Mouse (Mus musculus): ENCODE data around the gene Fam180a. TPM values are rescaled to one million over a fixed set of nuclear protein-coding genes. Genes with fewer than 3 reads are reported as not detected.

The Fam180a gene
- polyA plus RNA-seq, 1 experiment, result not detected

GRCm38 (mm10) chr6:35324306-35324705 lies 1.6 kb downstream of the Fam180a start:
- TF ChIP-seq GATA1 (IDR thresholded peaks at IDR 0.05; ENCODE audit: low read length), result no peak

- no peak for TF ChIP-seq GATA1 (IDR thresholded peaks at IDR 0.05; ENCODE audit: low read length)
Observed at GRCm38 (mm10) chr6:35323046-35323445, 2.9 kb downstream of the Fam180a start.

- TF ChIP-seq GATA1 (IDR thresholded peaks at IDR 0.05; ENCODE audit: low read length), result no peak
Observed at GRCm38 (mm10) chr6:35321105-35321504, 4.8 kb downstream of the Fam180a start.

GRCm38 (mm10) chr6:35319850-35320249 lies 6.1 kb downstream of the Fam180a start:
- no peak for TF ChIP-seq GATA1 (IDR thresholded peaks at IDR 0.05; ENCODE audit: low read length)

GRCm38 (mm10) chr6:35313520-35313919 lies 12.4 kb downstream of the Fam180a start:
- no peak for TF ChIP-seq GATA1 (IDR thresholded peaks at IDR 0.05; ENCODE audit: low read length)

- no peak for TF ChIP-seq GATA1 (IDR thresholded peaks at IDR 0.05; ENCODE audit: low read length)
Observed at GRCm38 (mm10) chr6:35309406-35309805, 16.5 kb downstream of the Fam180a start.

GRCm38 (mm10) chr6:35308037-35308436 lies 17.9 kb downstream of the Fam180a start, which contains the start of gene Slc13a4:
Gene Slc13a4, minus strand, starts transcription at chr6:35308131.
- TF ChIP-seq GATA1 (IDR thresholded peaks at IDR 0.05; ENCODE audit: low read length), result no peak

- no peak for TF ChIP-seq GATA1 (IDR thresholded peaks at IDR 0.05; ENCODE audit: low read length)
Observed at GRCm38 (mm10) chr6:35307136-35307535, 18.8 kb downstream of the Fam180a start.

GRCm38 (mm10) chr6:35303355-35303900 lies 22.5 kb downstream of the Fam180a start:
- TF ChIP-seq GATA1 (IDR thresholded peaks at IDR 0.05; ENCODE audit: low read length), result no peak

- no peak for TF ChIP-seq GATA1 (IDR thresholded peaks at IDR 0.05; ENCODE audit: low read length)
Observed at GRCm38 (mm10) chr6:35302581-35302980, 23.4 kb downstream of the Fam180a start.

- no peak for TF ChIP-seq GATA1 (IDR thresholded peaks at IDR 0.05; ENCODE audit: low read length)
Observed at GRCm38 (mm10) chr6:35298323-35298722, 27.6 kb downstream of the Fam180a start.

- no peak for TF ChIP-seq GATA1 (IDR thresholded peaks at IDR 0.05; ENCODE audit: low read length)
Observed at GRCm38 (mm10) chr6:35297516-35298227, 28.3 kb downstream of the Fam180a start.

GRCm38 (mm10) chr6:35297001-35297400 lies 28.9 kb downstream of the Fam180a start:
- no peak for TF ChIP-seq GATA1 (IDR thresholded peaks at IDR 0.05; ENCODE audit: low read length)

GRCm38 (mm10) chr6:35294964-35295363 lies 31.0 kb downstream of the Fam180a start:
- TF ChIP-seq GATA1 (IDR thresholded peaks at IDR 0.05; ENCODE audit: low read length), result no peak

GRCm38 (mm10) chr6:35289676-35290075 lies 36.3 kb downstream of the Fam180a start:
- TF ChIP-seq GATA1 (IDR thresholded peaks at IDR 0.05; ENCODE audit: low read length), result no peak

GRCm38 (mm10) chr6:35288920-35289319 lies 37.0 kb downstream of the Fam180a start:
- TF ChIP-seq GATA1 (IDR thresholded peaks at IDR 0.05; ENCODE audit: low read length), result no peak

GRCm38 (mm10) chr6:35288114-35288761 lies 37.7 kb downstream of the Fam180a start:
- TF ChIP-seq GATA1 (IDR thresholded peaks at IDR 0.05; ENCODE audit: low read length), result no peak
